Mouse (Mus musculus) retina, postnatal 1 day (tissue): ENCODE results near the gene Camk1.
"Not testable (repeated sequence)": the region's sequence is repeated elsewhere in the genome, so short reads cannot be mapped to it uniquely, and the experiment has no call there.

Experiments used
- DNase-seq: peaks from one replicate; pipeline ENCODE4 v3.0.0-alpha.2; 2012

Gene Camk1

GRCm38 (mm10) chr6:113353696-113354095 is 9.9 kb upstream of the Camk1 start:
- DNase-seq, result no peak

GRCm38 (mm10) chr6:113352820-113353219 is 9.0 kb upstream of the Camk1 start:
- DNase-seq, result no peak

DNA sequence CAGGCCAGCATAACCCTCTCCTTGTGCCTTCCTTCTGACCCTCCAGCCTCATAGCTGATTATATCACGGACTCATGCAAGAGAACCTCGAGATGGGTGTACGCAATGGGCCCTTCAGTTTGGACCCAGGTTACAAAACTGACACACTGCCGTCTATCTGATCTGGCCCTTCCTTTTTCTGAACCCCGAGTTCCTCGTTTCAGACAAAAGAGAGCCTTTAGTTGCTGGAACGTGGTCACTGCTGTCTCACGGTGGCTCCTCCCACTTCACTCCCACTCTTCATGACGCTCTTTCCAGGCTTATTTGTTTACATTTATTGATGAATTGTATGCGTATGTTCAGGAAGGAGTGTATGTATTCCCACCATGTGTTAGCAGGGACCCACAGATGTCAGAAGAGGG is 7.9 kb upstream of the Camk1 start:
- no peak for DNase-seq

DNA sequence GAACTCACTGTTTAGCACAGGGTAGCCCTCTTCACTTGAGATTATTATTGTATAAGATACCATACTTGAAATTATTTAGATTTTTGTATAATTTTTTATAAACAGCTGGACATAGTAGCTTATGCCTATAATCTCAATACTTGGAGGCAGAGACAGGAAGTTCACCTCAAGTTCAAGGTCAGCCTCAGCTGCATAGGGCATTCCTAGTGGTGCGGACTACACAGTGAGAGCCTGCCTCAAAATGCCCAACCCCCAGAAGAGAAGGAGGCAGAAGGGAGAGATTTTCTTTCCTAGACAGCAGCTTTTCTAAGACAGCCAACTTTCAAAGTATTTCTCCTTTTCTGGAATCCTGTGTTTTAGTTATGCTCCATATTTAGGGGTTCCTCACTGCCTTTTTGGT is 7.4 kb upstream of the Camk1 start:
- no peak for DNase-seq

DNA sequence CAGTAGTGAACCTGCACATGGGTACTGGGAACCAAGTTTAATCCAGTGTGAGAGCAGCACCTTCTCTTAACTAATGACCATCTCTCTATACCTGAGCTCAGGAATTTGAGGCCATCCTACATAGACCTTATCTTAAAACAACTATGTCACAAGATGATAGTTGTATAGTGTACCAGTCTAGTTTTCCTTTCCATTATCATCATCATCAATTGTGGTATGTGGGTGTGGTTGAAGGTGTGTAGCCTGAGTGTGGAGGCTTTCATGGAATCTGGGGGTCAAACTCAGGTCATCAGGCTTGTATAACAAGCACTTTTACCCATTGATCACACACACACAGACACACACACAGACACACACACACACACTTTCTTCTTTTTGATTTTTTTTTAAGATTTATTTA is 6.8 kb upstream of the Camk1 start:
- no peak for DNase-seq

DNA sequence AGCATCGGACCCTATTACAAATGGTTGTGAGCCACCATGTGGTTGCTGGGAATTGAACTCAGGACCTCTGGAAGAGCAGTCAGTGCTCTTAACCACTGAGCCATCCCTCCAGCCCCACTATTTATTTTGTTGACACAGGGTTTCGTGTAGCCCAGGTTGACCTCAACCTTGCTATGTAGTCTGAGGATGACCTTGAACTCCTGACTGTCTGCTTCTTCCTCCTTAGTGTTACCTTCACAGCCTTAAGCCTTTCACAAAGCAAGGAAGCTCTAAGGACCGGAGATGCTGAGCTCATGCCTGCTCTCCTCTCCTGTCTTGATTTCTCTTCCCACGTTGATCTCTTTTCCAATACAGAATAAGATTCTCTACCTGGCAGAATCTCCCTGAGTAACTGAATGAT is 3.1 kb upstream of the Camk1 start:
- DNase-seq, result no peak

DNA sequence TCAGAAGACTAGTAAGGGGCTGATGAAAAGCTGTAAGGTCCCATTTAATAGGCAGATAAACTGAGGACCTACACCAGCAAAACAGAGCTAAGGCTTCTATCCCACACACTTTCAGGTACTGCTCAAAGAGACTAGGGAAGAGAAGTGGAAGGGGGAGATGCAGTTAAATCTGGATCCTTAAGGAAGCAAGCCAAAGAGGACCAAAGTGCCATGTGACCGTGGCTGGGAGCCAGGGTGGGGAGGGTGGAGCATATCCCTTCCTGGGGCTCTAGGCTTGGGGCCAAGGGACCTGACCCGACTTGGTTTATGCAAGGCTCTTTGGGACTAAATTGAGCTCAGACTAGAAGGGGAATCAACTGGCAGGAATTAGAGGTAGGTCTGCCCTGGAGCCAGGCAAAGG is 537 bp upstream of the Camk1 start:
- no peak for DNase-seq

DNA sequence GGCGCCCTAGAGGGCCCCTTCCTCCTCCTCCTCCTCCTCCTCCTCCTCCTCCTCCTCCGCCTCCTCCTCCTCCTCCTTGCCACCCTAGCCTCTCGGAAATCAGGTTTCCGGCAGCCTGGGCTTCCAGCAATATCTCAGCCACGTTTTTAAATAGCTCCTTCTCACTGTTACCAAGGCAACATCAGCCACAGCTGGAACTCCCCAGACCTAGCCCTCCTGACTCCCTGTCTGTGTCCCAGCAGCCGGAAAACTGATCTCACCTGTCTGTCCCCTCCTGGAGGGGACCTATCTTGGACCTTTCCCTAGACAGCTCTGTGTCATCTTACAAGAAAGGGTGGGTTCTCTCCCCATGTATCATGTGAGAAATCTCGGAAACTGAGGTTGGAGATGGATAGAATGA is 1.5 kb downstream of the Camk1 start:
- DNase-seq, result no peak

DNA sequence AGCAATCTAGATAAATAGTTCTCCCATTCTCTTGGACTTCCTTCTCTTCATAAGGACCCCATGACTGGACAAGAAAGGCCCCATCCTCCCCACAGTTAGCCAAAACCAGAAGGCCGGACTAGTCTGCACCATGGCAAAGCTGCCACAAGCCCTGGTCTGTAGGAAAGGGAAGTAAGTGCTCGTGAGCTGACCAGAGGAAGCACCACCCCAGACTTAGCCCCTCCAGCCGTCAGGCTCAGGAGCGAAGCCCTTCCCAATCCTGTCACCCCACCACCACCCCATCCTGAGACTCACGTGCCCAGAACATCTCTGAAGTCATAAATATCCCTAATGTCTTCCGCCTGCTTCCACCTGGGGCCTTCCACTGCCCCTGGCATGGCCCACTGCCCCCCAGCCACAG is 2.2 kb downstream of the Camk1 start:
- DNase-seq, result no peak

DNA sequence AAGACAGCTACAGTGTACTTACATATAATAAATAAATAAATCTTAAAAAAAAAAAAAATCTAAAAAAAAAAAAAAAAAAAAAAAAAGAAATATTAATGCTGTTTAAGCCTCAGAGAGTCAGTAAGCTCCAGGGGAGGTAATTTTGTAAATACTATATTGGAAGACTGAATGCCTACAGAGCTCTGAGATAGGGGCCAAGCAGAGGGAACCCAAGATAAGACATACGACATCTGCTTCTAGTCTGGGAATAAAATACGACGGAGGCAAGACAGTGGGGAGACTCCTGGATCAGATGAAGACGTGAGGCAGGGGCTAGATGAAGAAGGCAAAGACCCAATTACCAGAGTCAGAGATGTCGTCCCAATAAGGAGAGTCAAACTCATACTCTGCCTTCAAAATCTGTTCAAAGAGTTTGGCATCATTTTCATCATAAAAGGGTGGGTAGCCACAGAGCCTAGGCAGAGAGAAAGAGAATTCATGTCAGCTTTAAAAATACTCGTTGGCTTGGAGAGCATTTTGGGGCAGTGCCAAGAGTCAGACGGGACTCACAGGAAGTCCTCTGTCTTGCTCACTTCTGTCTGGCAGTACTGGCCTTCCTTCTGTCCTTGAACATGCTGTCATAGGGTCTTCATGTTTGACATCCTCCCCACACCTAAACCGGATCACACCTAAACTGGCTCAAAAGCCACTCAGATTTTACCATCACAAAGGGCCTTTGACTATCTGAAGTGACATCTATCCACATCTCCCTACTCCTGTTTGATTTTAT is 6.7 kb downstream of the Camk1 start:
- no peak for DNase-seq

GRCm38 (mm10) chr6:113334216-113334615 is 9.6 kb downstream of the Camk1 start:
- DNase-seq, result no peak

DNA sequence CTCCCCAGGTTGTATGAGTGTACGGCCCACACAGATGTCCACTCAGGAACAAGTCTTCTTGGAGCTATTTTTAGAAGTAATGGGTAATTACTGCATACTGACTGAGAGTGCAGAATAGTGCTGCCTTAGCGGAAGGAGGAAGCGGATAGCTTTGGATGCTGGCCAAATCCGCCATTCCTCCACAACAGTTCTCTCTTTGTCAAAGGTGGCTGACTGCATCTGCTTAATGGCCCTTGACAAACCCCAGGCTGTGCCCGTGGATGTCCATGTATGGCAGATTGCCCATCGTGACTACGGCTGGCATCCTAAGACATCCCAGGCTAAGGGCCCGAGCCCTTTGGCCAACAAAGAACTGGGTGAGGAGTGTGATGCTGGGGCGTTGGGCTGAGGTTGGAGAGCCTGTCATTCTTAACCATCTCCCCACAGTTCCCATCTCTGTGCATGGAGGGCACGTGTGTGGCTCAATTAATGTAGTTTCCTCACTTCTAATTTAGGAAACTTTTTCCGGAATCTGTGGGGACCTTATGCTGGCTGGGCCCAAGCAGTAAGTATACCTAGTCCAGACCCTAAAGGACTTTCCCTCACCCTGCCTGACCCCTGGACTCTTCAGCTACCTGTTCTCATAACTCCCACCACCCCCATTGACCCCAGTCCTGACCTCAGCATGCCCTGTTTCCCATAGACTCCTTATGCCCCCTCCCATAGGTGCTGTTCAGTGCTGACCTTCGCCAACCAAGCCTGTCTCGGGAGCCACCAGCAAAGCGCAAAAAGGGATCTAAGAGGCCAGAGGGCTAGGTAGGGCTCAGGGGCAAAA is 10.4 kb downstream of the Camk1 start:
- DNase-seq, result peak; percentile 93

GRCm38 (mm10) chr6:113332734-113333133 is 11.1 kb downstream of the Camk1 start:
- not testable (repeated sequence) for DNase-seq

DNA sequence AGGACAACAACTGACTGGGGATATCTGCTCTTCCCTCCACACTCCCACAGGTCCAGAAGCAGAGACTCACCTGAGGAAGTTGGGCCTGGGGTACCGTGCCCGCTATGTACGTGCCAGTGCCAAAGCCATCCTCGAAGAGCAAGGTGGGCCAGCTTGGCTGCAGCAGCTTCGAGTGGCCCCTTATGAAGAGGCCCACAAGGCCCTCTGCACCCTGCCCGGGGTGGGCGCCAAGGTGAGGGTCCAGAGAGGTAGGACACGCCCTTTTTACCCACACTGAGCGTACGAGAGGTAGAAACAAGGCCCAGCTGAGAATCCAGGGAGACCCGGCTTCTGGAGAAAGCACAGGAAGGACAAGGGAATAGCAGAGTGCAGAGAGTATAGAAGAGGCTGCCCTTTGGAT is 12.1 kb downstream of the Camk1 start:
- no peak for DNase-seq

GRCm38 (mm10) chr6:113330547-113330946 is 13.2 kb downstream of the Camk1 start:
- no peak for DNase-seq

- no peak for DNase-seq
These were observed 14.4 kb downstream of the Camk1 start for GRCm38 (mm10) chr6:113329396-113329795.

- DNase-seq, result peak; percentile 100
These were observed 17.1 kb downstream of the Camk1 start, which contains the start of gene Ogg1 for GRCm38 (mm10) chr6:113326533-113327315. Gene Ogg1, plus strand, starts transcription at chr6:113326972.

GRCm38 (mm10) chr6:113315972-113316371 is 27.8 kb downstream of the Camk1 start:
- DNase-seq, result no peak

DNA sequence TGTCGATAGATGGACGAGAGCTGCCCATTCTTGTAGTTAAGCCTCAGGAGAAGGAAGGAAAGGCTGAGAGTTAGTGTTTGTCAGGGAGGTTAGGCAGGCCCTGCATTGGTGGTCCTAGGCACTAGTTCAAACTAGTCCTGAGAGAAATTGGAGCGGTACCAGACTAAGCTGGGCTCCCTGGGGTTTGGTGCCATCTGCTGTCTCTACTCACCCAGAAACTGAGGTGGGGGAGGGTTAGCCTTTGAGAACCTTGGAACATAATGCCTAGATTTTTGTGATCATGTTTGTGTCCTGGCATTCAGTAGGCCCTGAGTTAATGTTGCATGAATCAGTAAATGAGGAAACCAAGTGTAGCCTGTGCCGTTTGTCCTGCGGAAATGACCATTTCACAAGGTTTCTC is 35.6 kb downstream of the Camk1 start:
- peak; percentile 64 for DNase-seq

- peak; percentile 47 for DNase-seq
These were observed 36.2 kb downstream of the Camk1 start for GRCm38 (mm10) chr6:113307481-113308121.

- no peak for DNase-seq
These were observed 36.8 kb downstream of the Camk1 start, which contains the start of gene Brpf1 for GRCm38 (mm10) chr6:113306986-113307349. Gene Brpf1, plus strand, starts transcription at chr6:113307137.

- DNase-seq, result peak; percentile 100
These were observed 37.3 kb downstream of the Camk1 start for GRCm38 (mm10) chr6:113306322-113306985.
